Mouse (Mus musculus): Measurements from ENCODE around the gene Polr2i.
A peak's percentile ranks its signal among the peaks of the same experiment; 100 is the strongest.
"Not testable (repeated sequence)": the region's sequence is repeated elsewhere in the genome, so short reads cannot be mapped to it uniquely, and the experiment has no call there.

Gene Polr2i

GRCm38 (mm10) chr7:30200200-30200599 is 31.5 kb upstream of the Polr2i start:
- Histone ChIP-seq H3K9me3 (ENCODE audit: low read length) (no peaks in the 10 kb centered on the region), H3K36me3 (ENCODE audit: insufficient read depth, low read length) (peaks cover 10% of the 10 kb centered on the region)

GRCm38 (mm10) chr7:30200661-30201060 is 31.1 kb upstream of the Polr2i start:
- not testable (repeated sequence) for H3K27me3 ChIP-seq (ENCODE audit: insufficient read depth, low read length); H3K9me3 ChIP-seq (ENCODE audit: low read length); H3K36me3 ChIP-seq (ENCODE audit: insufficient read depth, low read length); H3K4me3 ChIP-seq (replicated peaks; ENCODE audit: low read length)
- H3K4me1 ChIP-seq (replicated peaks; ENCODE audit: low read depth, low read length) = peaks cover 84% of the 10 kb centered on the region

More at GRCm38 (mm10) chr7:30200200-30200599, 31.5 kb upstream of the Polr2i start:
- H3K4me3 ChIP-seq (replicated peaks; ENCODE audit: low read length) = peak overlapping the region; percentile 50
- H3K27me3 ChIP-seq (ENCODE audit: insufficient read depth, low read length) = no peaks in the 10 kb centered on the region
- peaks cover 89% of the 10 kb centered on the region for H3K4me1 ChIP-seq (replicated peaks; ENCODE audit: low read depth, low read length)
- no peak for TF ChIP-seq CTCF (conservative IDR thresholded peaks at IDR 0.05; ENCODE audit: low read length)
- no peak for TF ChIP-seq POU5F1 (IDR thresholded peaks at IDR 0.05; ENCODE audit: borderline replicate concordance, low read length)
- TF ChIP-seq NANOG (IDR thresholded peaks at IDR 0.05; ENCODE audit: borderline replicate concordance, low read length) = no peak

GRCm38 (mm10) chr7:30202895-30203690 is 28.7 kb upstream of the Polr2i start:
- H3K4me3 ChIP-seq (replicated peaks; ENCODE audit: low read length) = no peak overlapping the region
- peaks cover 64% of the 10 kb centered on the region for H3K4me1 ChIP-seq (replicated peaks; ENCODE audit: low read depth, low read length)
- H3K27me3 ChIP-seq (ENCODE audit: insufficient read depth, low read length) = no peaks in the 10 kb centered on the region
- no peaks in the 10 kb centered on the region for H3K36me3 ChIP-seq (ENCODE audit: insufficient read depth, low read length)
- TF ChIP-seq CTCF (conservative IDR thresholded peaks at IDR 0.05; ENCODE audit: low read length) = no peak
- no peak for TF ChIP-seq NANOG (IDR thresholded peaks at IDR 0.05; ENCODE audit: borderline replicate concordance, low read length)
- TF ChIP-seq POU5F1 (IDR thresholded peaks at IDR 0.05; ENCODE audit: borderline replicate concordance, low read length) = no peak
- H3K9me3 ChIP-seq (ENCODE audit: low read length) = no peaks in the 10 kb centered on the region

GRCm38 (mm10) chr7:30204380-30204779 is 27.4 kb upstream of the Polr2i start:
- Histone ChIP-seq H3K9me3 (ENCODE audit: low read length) (no peaks in the 10 kb centered on the region), H3K4me1 (replicated peaks; ENCODE audit: low read depth, low read length) (peaks cover 53% of the 10 kb centered on the region), H3K4me3 (replicated peaks; ENCODE audit: low read length) (peak overlapping the region; percentile 0; the same call in 1 of the 2 replicates), H3K36me3 (ENCODE audit: insufficient read depth, low read length) (no peaks in the 10 kb centered on the region), H3K27me3 (ENCODE audit: insufficient read depth, low read length) (no peaks in the 10 kb centered on the region)
- TF ChIP-seq CTCF (conservative IDR thresholded peaks at IDR 0.05; ENCODE audit: low read length) = 0 out of 2 replicates have a peak, but pooled peaks have one; percentile 4
- TF ChIP-seq POU5F1 (IDR thresholded peaks at IDR 0.05; ENCODE audit: borderline replicate concordance, low read length) = no peak

GRCm38 (mm10) chr7:30205383-30205782 is 26.4 kb upstream of the Polr2i start:
- TF ChIP-seq NANOG (IDR thresholded peaks at IDR 0.05; ENCODE audit: borderline replicate concordance, low read length) (no peak), POU5F1 (IDR thresholded peaks at IDR 0.05; ENCODE audit: borderline replicate concordance, low read length) (no peak), CTCF (conservative IDR thresholded peaks at IDR 0.05; ENCODE audit: low read length) (peak; percentile 81)
- H3K4me1 ChIP-seq (replicated peaks; ENCODE audit: low read depth, low read length) = peaks cover 46% of the 10 kb centered on the region
- H3K4me3 ChIP-seq (replicated peaks; ENCODE audit: low read length) = no peak overlapping the region
- H3K27me3 ChIP-seq (ENCODE audit: insufficient read depth, low read length) = no peaks in the 10 kb centered on the region
- no peaks in the 10 kb centered on the region for H3K9me3 ChIP-seq (ENCODE audit: low read length)
- no peaks in the 10 kb centered on the region for H3K36me3 ChIP-seq (ENCODE audit: insufficient read depth, low read length)

GRCm38 (mm10) chr7:30206364-30206763 is 25.4 kb upstream of the Polr2i start:
- not testable (repeated sequence) for H3K27me3 ChIP-seq (ENCODE audit: insufficient read depth, low read length); H3K9me3 ChIP-seq (ENCODE audit: low read length); H3K36me3 ChIP-seq (ENCODE audit: insufficient read depth, low read length); H3K4me3 ChIP-seq (replicated peaks; ENCODE audit: low read length)
- peaks cover 43% of the 10 kb centered on the region for H3K4me1 ChIP-seq (replicated peaks; ENCODE audit: low read depth, low read length)

GRCm38 (mm10) chr7:30211025-30211424 is 20.7 kb upstream of the Polr2i start:
- H3K36me3 ChIP-seq (ENCODE audit: insufficient read depth, low read length) = peaks cover 5% of the 10 kb centered on the region; the same call in 1 of the 2 replicates
- no peak for TF ChIP-seq CTCF (conservative IDR thresholded peaks at IDR 0.05; ENCODE audit: low read length)
- H3K27me3 ChIP-seq (ENCODE audit: insufficient read depth, low read length) = no peaks in the 10 kb centered on the region
- H3K4me3 ChIP-seq (replicated peaks; ENCODE audit: low read length) = no peak overlapping the region
- peaks cover 12% of the 10 kb centered on the region for H3K4me1 ChIP-seq (replicated peaks; ENCODE audit: low read depth, low read length)
- H3K9me3 ChIP-seq (ENCODE audit: low read length) = peaks cover 40% of the 10 kb centered on the region

GRCm38 (mm10) chr7:30213881-30214280 is 17.9 kb upstream of the Polr2i start:
- TF ChIP-seq CTCF (conservative IDR thresholded peaks at IDR 0.05; ENCODE audit: low read length) (no peak), NANOG (IDR thresholded peaks at IDR 0.05; ENCODE audit: borderline replicate concordance, low read length) (no peak), POU5F1 (IDR thresholded peaks at IDR 0.05; ENCODE audit: borderline replicate concordance, low read length) (no peak)
- H3K27me3 ChIP-seq (ENCODE audit: insufficient read depth, low read length) = no peaks in the 10 kb centered on the region
- peaks cover 40% of the 10 kb centered on the region for H3K9me3 ChIP-seq (ENCODE audit: low read length)
- H3K4me1 ChIP-seq (replicated peaks; ENCODE audit: low read depth, low read length) = peaks cover 22% of the 10 kb centered on the region
- H3K36me3 ChIP-seq (ENCODE audit: insufficient read depth, low read length) = peaks cover 5% of the 10 kb centered on the region; the same call in 1 of the 2 replicates
- no peak overlapping the region for H3K4me3 ChIP-seq (replicated peaks; ENCODE audit: low read length)

- H3K9me3 ChIP-seq (ENCODE audit: low read length) = peaks cover 39% of the 10 kb centered on the region
- no peak overlapping the region for H3K4me3 ChIP-seq (replicated peaks; ENCODE audit: low read length)
- H3K36me3 ChIP-seq (ENCODE audit: insufficient read depth, low read length) = peaks cover 5% of the 10 kb centered on the region; the same call in 1 of the 2 replicates
- no peak; the same call in 1 of the 2 replicates for TF ChIP-seq NANOG (IDR thresholded peaks at IDR 0.05; ENCODE audit: borderline replicate concordance, low read length)
- no peak for TF ChIP-seq POU5F1 (IDR thresholded peaks at IDR 0.05; ENCODE audit: borderline replicate concordance, low read length)
- peaks cover 28% of the 10 kb centered on the region for H3K4me1 ChIP-seq (replicated peaks; ENCODE audit: low read depth, low read length)
- no peaks in the 10 kb centered on the region for H3K27me3 ChIP-seq (ENCODE audit: insufficient read depth, low read length)
These were observed 15.9 kb upstream of the Polr2i start for GRCm38 (mm10) chr7:30215875-30216274.
